ENCODE assay signal across 8 mouse cellular contexts in genomic region chr1:128832201-128832883, GRCm38 (mm10).
A peak's percentile ranks its signal among the peaks of the same experiment; 100 is the strongest.
DNase-seq lines count a peak whose midpoint lies in the region; ATAC-seq and TF ChIP-seq lines count a peak whose summit lies in the region.

No protein-coding gene starts in this region.

- no peaks in the 10 kb centered on the region for H3K9me3 ChIP-seq in forebrain, embryonic 10.5 days
- H3K9me3 ChIP-seq in heart, embryonic 16.5 days (replicated peaks; ENCODE audit: control insufficient read depth, low read length), result no peaks in the 10 kb centered on the region
- no peaks in the 10 kb centered on the region for H3K9me3 ChIP-seq in liver, embryonic 14.5 days (ENCODE audit: control insufficient read depth, low read length)
- H3K9me3 ChIP-seq in stomach, embryonic 16.5 days (replicated peaks; ENCODE audit: control insufficient read depth, low read length), result no peaks in the 10 kb centered on the region

- H3K36me3 ChIP-seq in forebrain, embryonic 10.5 days (replicated peaks), result no peaks in the 10 kb centered on the region
- no peaks in the 10 kb centered on the region for H3K36me3 ChIP-seq in heart, embryonic 16.5 days (ENCODE audit: control insufficient read depth, insufficient read depth)
- no peaks in the 10 kb centered on the region for H3K36me3 ChIP-seq in liver, embryonic 14.5 days (replicated peaks; ENCODE audit: control insufficient read depth, insufficient read depth, low read depth)
- H3K36me3 ChIP-seq in stomach, embryonic 16.5 days (ENCODE audit: control insufficient read depth, insufficient read depth, low read length), result no peaks in the 10 kb centered on the region

- peak overlapping the region; percentile 55 for H3K4me3 ChIP-seq in brown adipose tissue, adult 24 weeks (ENCODE audit: insufficient read depth, low read depth, low read length)
- H3K4me3 ChIP-seq in forebrain, embryonic 10.5 days, result no peak overlapping the region
- peak overlapping the region; percentile 42 for H3K4me3 ChIP-seq in heart, embryonic 16.5 days (ENCODE audit: low read length)
- peak overlapping the region; percentile 7 to 33; a peak in 2 of 4 replicates for H3K4me3 ChIP-seq in liver, embryonic 14.5 days (ENCODE audit: insufficient read depth in 1 of 2, low read depth in 2 of 2, low read length in 2 of 2)
- peak overlapping the region; percentile 48 for H3K4me3 ChIP-seq in stomach, embryonic 16.5 days (replicated peaks; ENCODE audit: low read length)

- peak; percentile 91 for DNase-seq in CD4-positive, CD25-positive, alpha-beta regulatory T cell, adult 2 months (ENCODE audit: low read depth, low spot score)
- DNase-seq in forebrain, embryonic 10.5 days (ENCODE audit: extremely low spot score, low spot score), result peak; percentile 82
- DNase-seq in kidney, postnatal 25 days, result peak; percentile 67 to 71
- peak; percentile 12 to 29 (median 17) for DNase-seq in liver, embryonic 14.5 days (ENCODE audit: low read depth in 3 of 3, low spot score in 3 of 3)
- DNase-seq in neural tube, embryonic 10.5 days (ENCODE audit: extremely low spot score, low spot score), result peak; percentile 92

- no peak overlapping the region for H3K27ac ChIP-seq in brown adipose tissue, adult 24 weeks (replicated peaks; ENCODE audit: low read depth, low read length)
- peak overlapping the region; percentile 75 for H3K27ac ChIP-seq in forebrain, embryonic 10.5 days
- H3K27ac ChIP-seq in heart, embryonic 16.5 days (ENCODE audit: low read length), result no peak overlapping the region
- no peak overlapping the region for H3K27ac ChIP-seq in liver, embryonic 14.5 days
- H3K27ac ChIP-seq in stomach, embryonic 16.5 days (ENCODE audit: low read length), result no peak overlapping the region

- peak overlapping the region; percentile 46 for H3K9ac ChIP-seq in heart, embryonic 16.5 days (ENCODE audit: low read length)
- H3K9ac ChIP-seq in liver, embryonic 14.5 days (replicated peaks), result no peak overlapping the region
- peak overlapping the region; percentile 68 for H3K9ac ChIP-seq in stomach, embryonic 16.5 days (ENCODE audit: low read length)

- no peaks in the 10 kb centered on the region for H3K4me1 ChIP-seq in brown adipose tissue, adult 24 weeks (ENCODE audit: control insufficient read depth, insufficient read depth, insufficient read length, low read length)
- peaks cover 36% of the 10 kb centered on the region for H3K4me1 ChIP-seq in forebrain, embryonic 10.5 days
- no peaks in the 10 kb centered on the region for H3K4me1 ChIP-seq in heart, embryonic 16.5 days (ENCODE audit: control insufficient read depth, insufficient read depth, low read length)
- H3K4me1 ChIP-seq in liver, embryonic 14.5 days (replicated peaks; ENCODE audit: control insufficient read depth in 2 of 2, insufficient read depth in 2 of 2, low read length in 1 of 2), result no peaks in the 10 kb centered on the region
- H3K4me1 ChIP-seq in stomach, embryonic 16.5 days (ENCODE audit: control insufficient read depth, insufficient read depth, low read length), result no peaks in the 10 kb centered on the region

- peak; percentile 85 for TF ChIP-seq CTCF in liver, embryonic 14.5 days (IDR thresholded peaks at IDR 0.05; ENCODE audit: low read depth)

- no peak for TF ChIP-seq EP300 in liver, embryonic 14.5 days (IDR thresholded peaks at IDR 0.05; ENCODE audit: low read depth)

- H3K27me3 ChIP-seq in forebrain, embryonic 10.5 days (ENCODE audit: poor library complexity, severe bottlenecking), result no peaks in the 10 kb centered on the region
- H3K27me3 ChIP-seq in heart, embryonic 16.5 days (ENCODE audit: control insufficient read depth, insufficient read depth, low read length), result no peaks in the 10 kb centered on the region
- H3K27me3 ChIP-seq in liver, embryonic 14.5 days (ENCODE audit: control insufficient read depth, insufficient read depth, low read length), result no peaks in the 10 kb centered on the region
- no peaks in the 10 kb centered on the region for H3K27me3 ChIP-seq in stomach, embryonic 16.5 days (ENCODE audit: control insufficient read depth, insufficient read depth, low read length)

- H3K4me2 ChIP-seq in heart, embryonic 16.5 days (ENCODE audit: low read depth, low read length), result peak overlapping the region; percentile 59
- peak overlapping the region; percentile 48; the same call in 1 of the 2 replicates for H3K4me2 ChIP-seq in liver, embryonic 14.5 days (ENCODE audit: low read depth)
- peak overlapping the region; percentile 70 for H3K4me2 ChIP-seq in stomach, embryonic 16.5 days (ENCODE audit: low read depth, low read length)

- peak; percentile 62 for ATAC-seq in heart, embryonic 16.5 days (replicated peaks; ENCODE audit: extremely low read depth, insufficient read depth, low FRiP score)
- no peak for ATAC-seq in liver, embryonic 14.5 days (ENCODE audit: insufficient read depth)
- no peak; the same call in 1 of the 2 replicates for ATAC-seq in stomach, embryonic 16.5 days (ENCODE audit: insufficient read depth, low FRiP score)

- 51% methylated on average over 18 of the region's 18 CpGs for WGBS in forebrain, embryonic 10.5 days
- 20% methylated on average over 18 of the region's 18 CpGs for WGBS in heart, embryonic 16.5 days
- WGBS in liver, embryonic 14.5 days (ENCODE audit: insufficient replicate concordance), result 25% methylated on average over 18 of the region's 18 CpGs
- 12% methylated on average over 18 of the region's 18 CpGs for WGBS in stomach, embryonic 16.5 days

Comparison
In these comparisons a context has a peak if more than half of its experiments do, and no peak if none do; other contexts are left out.
1. DNase-seq: peak in every context shown above with its lines; median percentile 92 in neural tube, embryonic 10.5 days; 91 in CD4-positive, CD25-positive, alpha-beta regulatory T cell, adult 2 months; 82 in forebrain, embryonic 10.5 days; 69 in kidney, postnatal 25 days; 17 in liver, embryonic 14.5 days.